Mouse (Mus musculus) hindbrain, postnatal 0 days (tissue): ENCODE results near the gene Efnb3. TPM values are rescaled to one million over a fixed set of nuclear protein-coding genes. Genes with fewer than 3 reads are reported as not detected.

ENCODE experiments used
- ATAC-seq: fragments of 200-750 bp; cut with Nextera tagmentation; 2 replicates; pipeline ENCODE4 v1.8.0; 2017; ENCODE audit warnings: mild to moderate bottlenecking, moderate TSS enrichment, moderate library complexity
- DNase-seq: peaks from one replicate; pipeline ENCODE4 v3.0.0-alpha.2; 2015; ENCODE audit warnings: low spot score
- H3K27ac ChIP-seq: fragments of 300-500 bp; sonication (generic); 2 replicates; pipeline ENCODE4 v1.5.1; 2014; ENCODE audit warnings: mild to moderate bottlenecking
- H3K27me3 ChIP-seq: fragments of 300-500 bp; sonication (generic); 2 replicates; pipeline ENCODE4 v1.6.1; 2014; ENCODE audit warnings: low read length, mixed read lengths; ENCODE audit not compliant: insufficient read depth
- H3K36me3 ChIP-seq: fragments of 300-500 bp; sonication (generic); 2 replicates; pipeline ENCODE4 v1.6.1; 2014; ENCODE audit warnings: low read length, mixed read lengths; ENCODE audit not compliant: insufficient read depth
- H3K4me1 ChIP-seq: fragments of 300-500 bp; sonication (generic); 2 replicates; pipeline ENCODE4 v1.6.1; 2014; ENCODE audit warnings: antibody characterized with exemption, low read length, mixed read lengths; ENCODE audit not compliant: insufficient read depth
- H3K4me2 ChIP-seq: fragments of 300-500 bp; sonication (generic); 2 replicates; pipeline ENCODE4 v1.6.1; 2014; ENCODE audit warnings: low read depth, mild to moderate bottlenecking, low read length, moderate library complexity, mixed read lengths
- H3K4me3 ChIP-seq: fragments of 300-500 bp; sonication (generic); 2 replicates; pipeline ENCODE4 v1.5.1; 2014; ENCODE audit warnings: low read length
- H3K9ac ChIP-seq: fragments of 300-500 bp; sonication (generic); replicated peaks from 2 replicates; pipeline ENCODE4 v1.6.1; 2014; ENCODE audit warnings: mild to moderate bottlenecking, low read length, moderate library complexity, mixed read lengths
- H3K9me3 ChIP-seq: fragments of 300-500 bp; sonication (generic); 2 replicates; pipeline ENCODE4 v1.6.1; 2016; ENCODE audit warnings: low read length, mixed read lengths
- CTCF ChIP-seq: IDR thresholded peaks from 2 replicates; pipeline ENCODE4 v1.5.1; 2016; ENCODE audit warnings: antibody characterized with exemption, control low read depth, low read depth
- WGBS: fragments of 180-500 bp; shearing (Covaris S2); extraction: QIAGEN DNeasy Blood & Tissue Kit; methylation state at CpG from one replicate; pipeline ENCODE4 v1.1.7; 2014; 5-methylcytosine and 5-hydroxymethylcytosine counted together
- polyA plus RNA-seq: library from polyadenylated mRNA; unstranded; fragments of >200 nt; fragmentation: Nextera tagmentation; extraction: Ambion mirVana; gene quantifications from 2 replicates; pipeline ENCODE4 v1.2.1, GENCODE M21; 2015
- total RNA-seq: library from RNA; depleted of rRNA; stranded (reverse); fragments of >200 nt; gene quantifications from 2 replicates; pipeline ENCODE4 v1.2.3, GENCODE M21; 2014

Efnb3 gene
- total and polyA plus RNA-seq, 2 experiments from 2014 or later, result 94.4 to 111 TPM

- H3K4me3 ChIP-seq, result peak overlapping the region; percentile 80
- H3K4me2 ChIP-seq, result peak overlapping the region; percentile 90
- H3K9me3 ChIP-seq, result no peaks in the 10 kb centered on the region
- H3K27me3 ChIP-seq, result no peaks in the 10 kb centered on the region
- H3K36me3 ChIP-seq, result no peaks in the 10 kb centered on the region
- TF ChIP-seq CTCF, result no peak
- H3K9ac ChIP-seq, result peak overlapping the region; percentile 76
- peaks cover 10% of the 10 kb centered on the region for H3K4me1 ChIP-seq
- under 1% methylated on average over 25 of the region's 25 CpGs for WGBS
- DNase-seq (no peak), ATAC-seq (peak; percentile 18; the same call in 1 of the 2 replicates)
- peak overlapping the region; percentile 96 for H3K27ac ChIP-seq
Observed at GRCm38 (mm10) chr11:69580572-69581146, 20.7 kb upstream of the Efnb3 start.

GRCm38 (mm10) chr11:69580091-69580514 lies 20.1 kb upstream of the Efnb3 start, which contains the start of the genes Wrap53 and Trp53:
Gene Wrap53 (minus strand): TSS chr11:69580255.
Gene Trp53 (plus strand): TSS chr11:69580359.
- Histone ChIP-seq H3K9me3 (no peaks in the 10 kb centered on the region), H3K9ac (peak within 1 kb of the TSS; percentile 76), H3K4me2 (peak within 1 kb of the TSS; percentile 90), H3K4me1 (peaks cover 10% of the 10 kb centered on the region), H3K4me3 (peak within 1 kb of the TSS; percentile 80), H3K27me3 (no peaks in the 10 kb centered on the region), H3K27ac (peak within 1 kb of the TSS; percentile 96), H3K36me3 (no peaks in the 10 kb centered on the region)
- under 1% methylated on average over 13 of the region's 13 CpGs for WGBS
- DNase-seq, result peak; percentile 97
- ATAC-seq, result peak; percentile 73
- no peak for TF ChIP-seq CTCF

GRCm38 (mm10) chr11:69579128-69580017 lies 19.4 kb upstream of the Efnb3 start:
- peak; percentile 93 for ATAC-seq
- 2% methylated on average over 39 of the region's 39 CpGs for WGBS
- H3K4me1 ChIP-seq, result peaks cover 10% of the 10 kb centered on the region
- TF ChIP-seq CTCF, result peak; percentile 100
- H3K27ac ChIP-seq, result peak overlapping the region; percentile 96
- no peaks in the 10 kb centered on the region for H3K36me3 ChIP-seq
- peak; percentile 98 for DNase-seq
- peak overlapping the region; percentile 76 for H3K9ac ChIP-seq
- no peaks in the 10 kb centered on the region for H3K9me3 ChIP-seq
- peak overlapping the region; percentile 90 for H3K4me2 ChIP-seq
- peak overlapping the region; percentile 80 for H3K4me3 ChIP-seq
- no peaks in the 10 kb centered on the region for H3K27me3 ChIP-seq

GRCm38 (mm10) chr11:69578301-69578700 lies 18.3 kb upstream of the Efnb3 start:
- H3K4me3 ChIP-seq, result peak overlapping the region; percentile 80
- peak overlapping the region; percentile 66; the same call in 1 of the 2 replicates for H3K27ac ChIP-seq
- H3K4me2 ChIP-seq, result peak overlapping the region; percentile 90
- ATAC-seq (no peak), DNase-seq (no peak)
- no peak for TF ChIP-seq CTCF
- H3K9me3 ChIP-seq, result no peaks in the 10 kb centered on the region
- no peaks in the 10 kb centered on the region for H3K27me3 ChIP-seq
- no peaks in the 10 kb centered on the region for H3K36me3 ChIP-seq
- WGBS, result 16% methylated on average over 15 of the region's 15 CpGs
- peaks cover 10% of the 10 kb centered on the region for H3K4me1 ChIP-seq
- H3K9ac ChIP-seq, result peak overlapping the region; percentile 68

GRCm38 (mm10) chr11:69576307-69576706 lies 16.3 kb upstream of the Efnb3 start:
- ATAC-seq, result no peak
- no peaks in the 10 kb centered on the region for H3K27me3 ChIP-seq
- no peak for DNase-seq
- H3K9ac ChIP-seq, result no peak overlapping the region
- H3K4me1 ChIP-seq, result peaks cover 10% of the 10 kb centered on the region
- 75% methylated on average over 5 of the region's 5 CpGs for whole genome bisulfite sequencing
- no peak overlapping the region for H3K4me2 ChIP-seq
- no peak overlapping the region for H3K4me3 ChIP-seq
- H3K9me3 ChIP-seq, result no peaks in the 10 kb centered on the region
- 0 out of 2 replicates have a peak, but pooled peaks cover 7% of the 10 kb centered on the region for H3K36me3 ChIP-seq
- no peak for TF ChIP-seq CTCF
- no peak overlapping the region for H3K27ac ChIP-seq

- no peak overlapping the region for H3K4me2 ChIP-seq
- WGBS, result 55% methylated on average over 3 of the region's 3 CpGs
- TF ChIP-seq CTCF, result peak; percentile 69
- no peak for ATAC-seq
- no peak overlapping the region for H3K4me3 ChIP-seq
- peak; percentile 55 for DNase-seq
- no peak overlapping the region for H3K27ac ChIP-seq
- peaks cover 10% of the 10 kb centered on the region for H3K4me1 ChIP-seq
- no peaks in the 10 kb centered on the region for H3K9me3 ChIP-seq
- H3K36me3 ChIP-seq, result 0 out of 2 replicates have a peak, but pooled peaks cover 12% of the 10 kb centered on the region
- H3K9ac ChIP-seq, result no peak overlapping the region
- H3K27me3 ChIP-seq, result no peaks in the 10 kb centered on the region
Observed at GRCm38 (mm10) chr11:69575220-69575619, 15.2 kb upstream of the Efnb3 start.
